Mouse (Mus musculus) splenic B cell, adult 2 months (primary cell): ENCODE results near the gene Cdh9.

Source experiments
- DNase-seq: peaks from one replicate; pipeline ENCODE4 v3.0.0-alpha.2; 2011; ENCODE audit warnings: low read depth, low spot score
- H3K27me3 ChIP-seq: 2 replicates; pipeline ENCODE4 v1.6.1; 2012; ENCODE audit warnings: mild to moderate bottlenecking, low read length, moderate library complexity, mixed read lengths; ENCODE audit not compliant: control insufficient read depth, poor library complexity, insufficient read depth, severe bottlenecking
- H3K36me3 ChIP-seq: 2 replicates; pipeline ENCODE4 v1.6.1; 2012; ENCODE audit warnings: mild to moderate bottlenecking, low read length, moderate library complexity, mixed read lengths; ENCODE audit not compliant: control insufficient read depth, poor library complexity, insufficient read depth, severe bottlenecking

Gene Cdh9

DNA sequence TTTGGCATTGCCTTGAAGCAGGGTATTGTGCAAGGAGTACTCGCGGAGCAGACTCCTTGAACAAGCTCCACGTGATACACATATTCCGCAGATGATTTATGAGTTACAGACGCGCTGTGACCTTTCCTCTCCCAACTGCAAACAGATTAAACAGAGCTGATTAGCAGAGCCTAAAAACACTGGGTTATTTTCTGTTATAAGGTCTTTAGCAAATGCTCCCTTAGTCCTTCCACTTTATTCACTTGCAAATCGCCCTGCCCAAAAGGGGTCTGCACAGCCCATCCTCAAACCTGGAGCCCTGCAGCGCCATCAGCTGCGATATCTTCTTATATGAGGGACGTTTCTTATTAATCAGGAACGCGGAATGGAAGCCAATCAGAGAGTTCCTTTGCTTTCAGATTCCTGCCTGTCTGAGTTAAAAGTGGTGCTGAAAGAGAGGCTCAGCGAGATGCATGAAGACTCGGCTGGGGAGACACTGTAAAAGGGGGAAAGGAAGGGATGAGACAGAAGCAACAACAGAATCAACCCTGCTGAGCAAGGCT, at the start of gene Cdh9:
Gene Cdh9 (plus strand): TSS at position 287 of the 542 bp plus-strand sequence.
- Histone ChIP-seq H3K36me3 (no peaks in the 10 kb centered on the region), H3K27me3 (no peaks in the 10 kb centered on the region)
- DNase-seq: no peak

- H3K27me3 ChIP-seq: no peaks in the 10 kb centered on the region
- no peak for DNase-seq
Observed at GRCm38 (mm10) chr15:16679096-16679495, 49.5 kb upstream of the Cdh9 start.

GRCm38 (mm10) chr15:16699821-16700220, 28.7 kb upstream of the Cdh9 start:
- no peak for DNase-seq
- Histone ChIP-seq H3K36me3 (no peaks in the 10 kb centered on the region), H3K27me3 (no peaks in the 10 kb centered on the region)

More at GRCm38 (mm10) chr15:16679096-16679495, 49.5 kb upstream of the Cdh9 start:
- H3K36me3 ChIP-seq: no peaks in the 10 kb centered on the region

GRCm38 (mm10) chr15:16702340-16702739, 26.2 kb upstream of the Cdh9 start:
- no peaks in the 10 kb centered on the region for H3K27me3 ChIP-seq
- no peaks in the 10 kb centered on the region for H3K36me3 ChIP-seq
- DNase-seq: no peak

DNA sequence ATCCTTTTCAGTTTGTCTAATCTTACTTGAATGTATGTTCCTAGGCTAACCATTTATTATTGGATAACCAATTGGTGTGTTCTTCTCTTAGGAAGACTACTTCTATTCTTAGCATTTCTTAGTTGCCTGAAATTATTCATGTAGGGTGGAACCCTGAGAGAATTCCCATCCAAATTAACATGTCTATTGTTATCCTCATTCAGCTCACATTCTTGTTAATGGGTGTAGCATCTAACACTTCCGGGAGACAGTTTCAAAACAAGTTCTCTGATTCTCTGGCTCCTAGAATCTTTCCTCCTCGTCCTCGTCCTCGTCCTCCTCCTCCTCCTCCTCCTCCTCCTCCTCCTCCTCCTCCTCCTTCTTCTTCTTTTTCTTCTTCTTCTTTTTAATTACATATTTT, 10.5 kb downstream of the Cdh9 start:
- no peaks in the 10 kb centered on the region for H3K27me3 ChIP-seq
- no peak for DNase-seq
- H3K36me3 ChIP-seq: no peaks in the 10 kb centered on the region

GRCm38 (mm10) chr15:16746672-16747071, 18.1 kb downstream of the Cdh9 start:
- H3K27me3 ChIP-seq: no peaks in the 10 kb centered on the region
- no peaks in the 10 kb centered on the region for H3K36me3 ChIP-seq
- DNase-seq: no peak

- Histone ChIP-seq H3K36me3 (no peaks in the 10 kb centered on the region), H3K27me3 (no peaks in the 10 kb centered on the region)
- no peak for DNase-seq
Observed at GRCm38 (mm10) chr15:16763252-16763651, 34.7 kb downstream of the Cdh9 start.

DNA sequence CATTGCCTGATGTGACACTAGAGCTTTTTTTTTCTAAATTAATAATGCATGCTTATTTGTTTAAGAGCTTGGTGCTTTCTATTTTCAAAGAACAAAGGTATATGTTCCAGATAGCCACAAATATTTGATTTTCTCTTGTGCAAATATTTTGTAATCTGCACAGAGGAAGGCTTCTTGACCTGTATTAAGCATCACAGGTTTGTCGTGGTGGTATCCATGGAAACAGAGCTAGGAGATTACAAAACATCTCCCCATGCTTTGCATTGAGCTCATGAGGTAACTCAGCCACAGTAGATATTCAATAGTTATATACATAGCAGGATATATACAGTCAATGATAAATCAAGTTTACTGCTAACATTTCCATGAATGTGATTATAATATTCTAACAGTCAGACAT, 56.0 kb downstream of the Cdh9 start:
- Histone ChIP-seq H3K27me3 (no peaks in the 10 kb centered on the region), H3K36me3 (no peaks in the 10 kb centered on the region)
- no peak for DNase-seq

GRCm38 (mm10) chr15:16792857-16793256, 64.3 kb downstream of the Cdh9 start:
- Histone ChIP-seq H3K27me3 (no peaks in the 10 kb centered on the region), H3K36me3 (no peaks in the 10 kb centered on the region)
- DNase-seq: no peak

- DNase-seq: no peak
- H3K27me3 ChIP-seq: no peaks in the 10 kb centered on the region
- H3K36me3 ChIP-seq: no peaks in the 10 kb centered on the region
Observed at GRCm38 (mm10) chr15:16801302-16801701, 72.7 kb downstream of the Cdh9 start.

- Histone ChIP-seq H3K27me3 (no peaks in the 10 kb centered on the region), H3K36me3 (no peaks in the 10 kb centered on the region)
- no peak for DNase-seq
Observed at GRCm38 (mm10) chr15:16810787-16811186, 82.2 kb downstream of the Cdh9 start.

DNA sequence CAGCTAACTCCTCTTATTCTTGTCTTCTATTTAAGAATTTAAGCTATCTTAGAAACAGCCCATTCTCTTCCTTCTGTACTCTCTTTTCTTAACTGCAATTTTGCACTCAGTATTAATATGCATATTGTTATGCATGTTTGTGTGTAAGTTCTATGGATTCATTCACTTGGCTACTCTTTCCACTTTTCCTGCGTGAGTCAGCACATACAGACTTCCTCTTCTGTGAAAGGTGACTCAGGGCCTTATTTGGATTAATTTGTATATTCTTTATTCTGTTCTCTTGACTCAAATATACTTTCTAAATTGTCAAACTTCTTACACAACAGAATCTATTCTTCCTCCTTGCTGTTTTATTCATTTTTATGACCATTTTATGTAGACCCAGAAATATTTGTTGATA, 85.5 kb downstream of the Cdh9 start:
- DNase-seq: no peak
- no peaks in the 10 kb centered on the region for H3K27me3 ChIP-seq
- no peaks in the 10 kb centered on the region for H3K36me3 ChIP-seq

DNA sequence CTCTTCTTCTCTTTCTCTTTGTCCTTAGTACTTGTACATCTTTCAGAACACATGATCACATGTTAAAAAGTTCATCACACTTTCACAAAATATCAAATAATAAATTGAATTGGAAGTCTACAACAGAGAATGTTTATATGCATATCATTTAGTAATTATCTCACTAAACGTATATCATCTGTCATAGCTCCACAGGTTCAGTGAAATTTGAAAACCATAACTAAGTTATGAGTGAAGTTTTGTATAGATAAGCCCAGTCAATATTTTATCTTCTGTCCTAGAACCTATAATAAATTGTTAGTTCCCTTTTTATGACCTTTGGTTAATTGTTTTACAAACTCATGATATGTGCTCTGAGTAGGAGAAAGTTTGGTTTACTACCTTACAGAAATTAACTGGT, 106.2 kb downstream of the Cdh9 start:
- H3K36me3 ChIP-seq: no peaks in the 10 kb centered on the region
- no peaks in the 10 kb centered on the region for H3K27me3 ChIP-seq
- no peak for DNase-seq

DNA sequence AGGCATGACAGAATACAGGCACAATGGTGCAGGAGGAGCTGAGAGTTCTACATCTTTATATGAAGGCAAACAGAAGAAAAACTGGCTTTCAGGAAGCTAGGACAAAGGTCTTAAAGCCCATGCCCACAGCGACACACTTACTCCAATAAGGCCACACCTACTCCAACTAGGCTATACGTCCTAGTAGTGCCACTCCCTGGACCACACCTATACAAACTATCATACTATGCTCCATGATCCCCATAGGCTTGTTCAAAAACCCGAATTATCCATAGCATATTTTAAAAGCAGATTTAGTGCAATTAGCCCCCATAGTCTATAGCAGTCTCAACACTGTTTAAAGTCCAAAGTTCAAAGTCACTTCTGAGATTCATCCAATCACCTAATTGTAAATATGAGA, 154.0 kb downstream of the Cdh9 start:
- H3K27me3 ChIP-seq: no peaks in the 10 kb centered on the region; the same call in 1 of the 2 replicates
- no peak for DNase-seq

GRCm38 (mm10) chr15:16896674-16897073, 168.1 kb downstream of the Cdh9 start:
- no peaks in the 10 kb centered on the region for H3K36me3 ChIP-seq
- DNase-seq: no peak
- H3K27me3 ChIP-seq: no peaks in the 10 kb centered on the region

More for the DNA sequence above, 154.0 kb downstream of the Cdh9 start:
- H3K36me3 ChIP-seq: no peaks in the 10 kb centered on the region
